Mouse (Mus musculus): ENCODE measurements around the gene Mpz. TPM values are rescaled to one million over a fixed set of nuclear protein-coding genes. Genes with fewer than 3 reads are reported as not detected.

Gene Mpz
- polyA plus RNA-seq, 1 experiment from 2014 or later: 4.2 TPM

Other genes starting within 250 kb of the Mpz start
- gene Fcrlb, start 237.8 kb upstream of the Mpz start, polyA plus RNA-seq (2015; fragmentation: Nextera tagmentation; extraction: Ambion mirVana): 0.85 and 1.4 TPM in 2 replicates
- gene Fcrla, start 223.1 kb upstream of the Mpz start, polyA plus RNA-seq (2015; fragmentation: Nextera tagmentation; extraction: Ambion mirVana): not detected in 2 replicates
- 1.7 and 2.6 TPM in 2 replicates for gene Fcgr2b, start 174.2 kb upstream of the Mpz start, polyA plus RNA-seq (2015; fragmentation: Nextera tagmentation; extraction: Ambion mirVana)
- 0.27 and 1.0 TPM in 2 replicates for gene Fcgr4, start 131.8 kb upstream of the Mpz start, polyA plus RNA-seq (2015; fragmentation: Nextera tagmentation; extraction: Ambion mirVana)
- 9.6 and 12.3 TPM in 2 replicates for gene Fcgr3, start 85.8 kb upstream of the Mpz start, polyA plus RNA-seq (2015; fragmentation: Nextera tagmentation; extraction: Ambion mirVana)
- 7.7 and 14.1 TPM in 2 replicates for gene Cfap126, start 36.8 kb upstream of the Mpz start, polyA plus RNA-seq (2015; fragmentation: Nextera tagmentation; extraction: Ambion mirVana)
- gene Sdhc, start 108 bp upstream of the Mpz start, polyA plus RNA-seq (2015; fragmentation: Nextera tagmentation; extraction: Ambion mirVana): 290 and 297 TPM in 2 replicates
- gene Pcp4l1, start 45.6 kb downstream of the Mpz start, polyA plus RNA-seq (2015; fragmentation: Nextera tagmentation; extraction: Ambion mirVana): 32.4 and 48.4 TPM in 2 replicates
- gene Nr1i3, start 63.3 kb downstream of the Mpz start, polyA plus RNA-seq (2015; fragmentation: Nextera tagmentation; extraction: Ambion mirVana): 0.39 and 0.49 TPM in 2 replicates
- 55.0 and 55.4 TPM in 2 replicates for gene Tomm40l, start 71.8 kb downstream of the Mpz start, polyA plus RNA-seq (2015; fragmentation: Nextera tagmentation; extraction: Ambion mirVana)
- gene Apoa2, start 74.3 kb downstream of the Mpz start, polyA plus RNA-seq (2015; fragmentation: Nextera tagmentation; extraction: Ambion mirVana): 6.0 and 6.3 TPM in 2 replicates
- 24.9 and 30.7 TPM in 2 replicates for gene Fcer1g, start 83.7 kb downstream of the Mpz start, polyA plus RNA-seq (2015; fragmentation: Nextera tagmentation; extraction: Ambion mirVana)
- 5.6 and 6.2 TPM in 2 replicates for gene Adamts4, start 99.7 kb downstream of the Mpz start, polyA plus RNA-seq (2015; fragmentation: Nextera tagmentation; extraction: Ambion mirVana)
- gene Ndufs2, start 100.7 kb downstream of the Mpz start, polyA plus RNA-seq (2015; fragmentation: Nextera tagmentation; extraction: Ambion mirVana): 233 and 245 TPM in 2 replicates
- 105 and 107 TPM in 2 replicates for gene B4galt3, start 119.6 kb downstream of the Mpz start, polyA plus RNA-seq (2015; fragmentation: Nextera tagmentation; extraction: Ambion mirVana)
- 44.2 and 53.6 TPM in 2 replicates for gene Ppox, start 130.5 kb downstream of the Mpz start, polyA plus RNA-seq (2015; fragmentation: Nextera tagmentation; extraction: Ambion mirVana)
- gene Usp21, start 137.3 kb downstream of the Mpz start, polyA plus RNA-seq (2015; fragmentation: Nextera tagmentation; extraction: Ambion mirVana): 99.8 and 106 TPM in 2 replicates
- 109 and 110 TPM in 2 replicates for gene Ufc1, start 144.3 kb downstream of the Mpz start, polyA plus RNA-seq (2015; fragmentation: Nextera tagmentation; extraction: Ambion mirVana)
- 47.3 and 51.6 TPM in 2 replicates for gene Dedd, start 178.4 kb downstream of the Mpz start, polyA plus RNA-seq (2015; fragmentation: Nextera tagmentation; extraction: Ambion mirVana)
- 51.4 and 52.1 TPM in 2 replicates for gene Nit1, start 194.9 kb downstream of the Mpz start, polyA plus RNA-seq (2015; fragmentation: Nextera tagmentation; extraction: Ambion mirVana)
- gene Pfdn2, start 195.0 kb downstream of the Mpz start, polyA plus RNA-seq (2015; fragmentation: Nextera tagmentation; extraction: Ambion mirVana): 139 and 153 TPM in 2 replicates
- gene Klhdc9, start 210.1 kb downstream of the Mpz start, polyA plus RNA-seq (2015; fragmentation: Nextera tagmentation; extraction: Ambion mirVana): 2.5 and 3.3 TPM in 2 replicates
- 3.1 and 3.5 TPM in 2 replicates for gene Nectin4, start 219.4 kb downstream of the Mpz start, polyA plus RNA-seq (2015; fragmentation: Nextera tagmentation; extraction: Ambion mirVana)
- gene Arhgap30, start 238.2 kb downstream of the Mpz start, polyA plus RNA-seq (2015; fragmentation: Nextera tagmentation; extraction: Ambion mirVana): 0.60 and 0.87 TPM in 2 replicates